Mouse (Mus musculus) midbrain, embryonic 10.5 days (tissue): ENCODE measurements around the gene Cep170b. TPM values are rescaled to one million over a fixed set of nuclear protein-coding genes. Genes with fewer than 3 reads are reported as not detected.

ENCODE experiments used
- DNase-seq: peaks from one replicate; pipeline ENCODE4 v3.0.0-alpha.2; 2017; ENCODE audit warnings: low spot score
- H3K27ac ChIP-seq: fragments of 300-500 bp; sonication (generic); replicated peaks from 2 replicates; pipeline ENCODE4 v1.5.1; 2016; ENCODE audit warnings: mild to moderate bottlenecking
- H3K27me3 ChIP-seq: fragments of 300-500 bp; sonication (generic); 2 replicates; pipeline ENCODE4 v1.6.1; 2016; ENCODE audit warnings: low read depth, mild to moderate bottlenecking; ENCODE audit not compliant: poor library complexity, severe bottlenecking
- H3K36me3 ChIP-seq: fragments of 300-500 bp; sonication (generic); 2 replicates; pipeline ENCODE4 v1.6.1; 2016; ENCODE audit warnings: mild to moderate bottlenecking, moderate library complexity
- H3K4me1 ChIP-seq: fragments of 300-500 bp; sonication (generic); 2 replicates; pipeline ENCODE4 v1.6.1; 2016
- H3K4me3 ChIP-seq: fragments of 300-500 bp; sonication (generic); 2 replicates; pipeline ENCODE4 v1.5.1; 2016; ENCODE audit warnings: mild to moderate bottlenecking, moderate library complexity
- H3K9me3 ChIP-seq: fragments of 300-500 bp; sonication (generic); replicated peaks from 2 replicates; pipeline ENCODE4 v1.6.1; 2016; ENCODE audit warnings: mild to moderate bottlenecking
- WGBS: fragments of 180-500 bp; shearing (Covaris S2); methylation state at CpG from one replicate; pipeline ENCODE4 v1.1.7; 2016; 5-methylcytosine and 5-hydroxymethylcytosine counted together
- polyA plus RNA-seq: library from polyadenylated mRNA; unstranded; fragments of >200 nt; fragmentation: Nextera tagmentation; extraction: Ambion mirVana; gene quantifications from 2 replicates; pipeline ENCODE4 v1.2.1, GENCODE M21; 2016

The Cep170b gene
- polyA plus RNA-seq, 1 experiment from 2014 or later, result 3.3 TPM

- Histone ChIP-seq H3K27me3 (peaks cover 76% of the 10 kb centered on the region), H3K36me3 (peaks cover 18% of the 10 kb centered on the region), H3K4me3 (peak overlapping the region; percentile 70), H3K4me1 (peaks cover 73% of the 10 kb centered on the region), H3K27ac (peak overlapping the region; percentile 86), H3K9me3 (no peaks in the 10 kb centered on the region)
- WGBS, result 3% methylated on average over 75 of the region's 87 CpGs
- peak; percentile 57 for DNase-seq
Observed at GRCm38 (mm10) chr12:112679027-112679996, 40.9 kb upstream of the Cep170b start.

GRCm38 (mm10) chr12:112683351-112683750, 36.9 kb upstream of the Cep170b start:
- Histone ChIP-seq H3K27me3 (peaks cover 51% of the 10 kb centered on the region), H3K27ac (0 out of 2 replicates have a peak overlapping the region, but pooled peaks have one; percentile 23), H3K9me3 (no peaks in the 10 kb centered on the region), H3K4me3 (no peak overlapping the region), H3K4me1 (peaks cover 45% of the 10 kb centered on the region), H3K36me3 (peaks cover 25% of the 10 kb centered on the region)
- DNase-seq, result no peak
- WGBS, result 48% methylated on average over 7 of the region's 7 CpGs

- H3K4me3 ChIP-seq, result no peak overlapping the region
- peaks cover 17% of the 10 kb centered on the region for H3K4me1 ChIP-seq
- H3K9me3 ChIP-seq, result no peaks in the 10 kb centered on the region
- peaks cover under 1% of the 10 kb centered on the region for H3K27me3 ChIP-seq
- H3K36me3 ChIP-seq, result peaks cover 6% of the 10 kb centered on the region; the same call in 1 of the 2 replicates
- 80% methylated on average over 15 of the region's 15 CpGs for WGBS
- no peak for DNase-seq
- H3K27ac ChIP-seq, result no peak overlapping the region
Observed at GRCm38 (mm10) chr12:112688458-112688857, 31.8 kb upstream of the Cep170b start.

- Histone ChIP-seq H3K4me3 (peak overlapping the region; percentile 77), H3K36me3 (no peaks in the 10 kb centered on the region), H3K4me1 (peaks cover 22% of the 10 kb centered on the region), H3K9me3 (no peaks in the 10 kb centered on the region), H3K27ac (peak overlapping the region; percentile 95), H3K27me3 (peaks cover 3% of the 10 kb centered on the region)
- 4% methylated on average over 54 of the region's 54 CpGs for WGBS
- peak; percentile 94 for DNase-seq
Observed at GRCm38 (mm10) chr12:112693185-112694126, 26.8 kb upstream of the Cep170b start.

- Histone ChIP-seq H3K4me3 (peak overlapping the region; percentile 77), H3K27ac (peak overlapping the region; percentile 95), H3K4me1 (peaks cover 22% of the 10 kb centered on the region), H3K27me3 (peaks cover 3% of the 10 kb centered on the region; the same call in 1 of the 2 replicates), H3K9me3 (no peaks in the 10 kb centered on the region), H3K36me3 (no peaks in the 10 kb centered on the region)
- no peak for DNase-seq
- 85% methylated on average over 10 of the region's 10 CpGs for WGBS
Observed at GRCm38 (mm10) chr12:112694127-112694475, 26.2 kb upstream of the Cep170b start.

GRCm38 (mm10) chr12:112696806-112697425, 23.3 kb upstream of the Cep170b start:
- Histone ChIP-seq H3K4me1 (peaks cover 31% of the 10 kb centered on the region), H3K27ac (no peak overlapping the region), H3K36me3 (no peaks in the 10 kb centered on the region), H3K27me3 (peaks cover 30% of the 10 kb centered on the region), H3K4me3 (no peak overlapping the region), H3K9me3 (no peaks in the 10 kb centered on the region)
- DNase-seq, result no peak
- WGBS, result 88% methylated on average over 3 of the region's 3 CpGs

GRCm38 (mm10) chr12:112700522-112700921, 19.7 kb upstream of the Cep170b start:
- Histone ChIP-seq H3K27me3 (peaks cover 43% of the 10 kb centered on the region), H3K36me3 (no peaks in the 10 kb centered on the region), H3K9me3 (no peaks in the 10 kb centered on the region), H3K4me3 (peak overlapping the region; percentile 0; the same call in 1 of the 2 replicates), H3K4me1 (peaks cover 9% of the 10 kb centered on the region), H3K27ac (no peak overlapping the region)
- no peak for DNase-seq
- WGBS, result 24% methylated on average over 15 of the region's 15 CpGs

GRCm38 (mm10) chr12:112702374-112703320, 17.6 kb upstream of the Cep170b start:
- Histone ChIP-seq H3K9me3 (no peaks in the 10 kb centered on the region), H3K27me3 (peaks cover 58% of the 10 kb centered on the region), H3K4me1 (peaks cover 19% of the 10 kb centered on the region), H3K4me3 (no peak overlapping the region), H3K27ac (no peak overlapping the region), H3K36me3 (no peaks in the 10 kb centered on the region)
- 75% methylated on average over 6 of the region's 6 CpGs for WGBS
- no peak for DNase-seq

GRCm38 (mm10) chr12:112706704-112707572, 13.3 kb upstream of the Cep170b start:
- Histone ChIP-seq H3K36me3 (no peaks in the 10 kb centered on the region), H3K27me3 (peaks cover 49% of the 10 kb centered on the region), H3K4me3 (peak overlapping the region; percentile 7), H3K27ac (0 out of 2 replicates have a peak overlapping the region, but pooled peaks have one; percentile 4), H3K9me3 (no peaks in the 10 kb centered on the region), H3K4me1 (peaks cover 11% of the 10 kb centered on the region)
- peak; percentile 90 for DNase-seq
- WGBS, result 15% methylated on average over 32 of the region's 32 CpGs

- Histone ChIP-seq H3K4me3 (peak overlapping the region; percentile 7; the same call in 1 of the 2 replicates), H3K4me1 (peaks cover 11% of the 10 kb centered on the region), H3K27me3 (peaks cover 43% of the 10 kb centered on the region), H3K36me3 (no peaks in the 10 kb centered on the region), H3K9me3 (no peaks in the 10 kb centered on the region), H3K27ac (0 out of 2 replicates have a peak overlapping the region, but pooled peaks have one; percentile 4)
- no peak for DNase-seq
- 23% methylated on average over 8 of the region's 8 CpGs for WGBS
Observed at GRCm38 (mm10) chr12:112707573-112707869, 12.7 kb upstream of the Cep170b start.

- WGBS, result 80% methylated on average over 3 of the region's 3 CpGs
Observed at GRCm38 (mm10) chr12:112713984-112714383, 6.3 kb upstream of the Cep170b start.

More at GRCm38 (mm10) chr12:112713984-112714383, 6.3 kb upstream of the Cep170b start:
- no peak for DNase-seq
- H3K27ac ChIP-seq, result no peak overlapping the region
- H3K27me3 ChIP-seq, result peaks cover 7% of the 10 kb centered on the region
- H3K4me1 ChIP-seq, result no peaks in the 10 kb centered on the region
- H3K36me3 ChIP-seq, result no peaks in the 10 kb centered on the region
- no peaks in the 10 kb centered on the region for H3K9me3 ChIP-seq
- no peak overlapping the region for H3K4me3 ChIP-seq
